Mouse (Mus musculus) liver (tissue): ENCODE data around the gene Wdr48.
A peak's percentile ranks its signal among the peaks of the same experiment; 100 is the strongest.

ENCODE experiments used
- DNase-seq: peaks from one replicate; pipeline ENCODE4 v3.0.0-alpha.2; 2020; ENCODE audit warnings: mixed read lengths

Wdr48 gene

GRCm38 (mm10) chr9:119925120-119925657 lies 30.5 kb downstream of the Wdr48 start:
- peak; percentile 39 for DNase-seq

GRCm38 (mm10) chr9:119925729-119926128 lies 31.1 kb downstream of the Wdr48 start:
- DNase-seq: no peak

- no peak for DNase-seq
Observed at GRCm38 (mm10) chr9:119926497-119926896, 31.8 kb downstream of the Wdr48 start.

- DNase-seq: no peak
Observed at GRCm38 (mm10) chr9:119932358-119932757, 37.7 kb downstream of the Wdr48 start.

- DNase-seq: no peak
Observed at GRCm38 (mm10) chr9:119933675-119934074, 39.0 kb downstream of the Wdr48 start.

GRCm38 (mm10) chr9:119937005-119937773 lies 42.5 kb downstream of the Wdr48 start, which contains the start of the genes Gorasp1 and Ttc21a:
Gorasp1 (minus strand) TSS chr9:119937565.
Ttc21a (plus strand) TSS chr9:119937606.
- peak; percentile 90 for DNase-seq

GRCm38 (mm10) chr9:119938496-119938895 lies 43.8 kb downstream of the Wdr48 start:
- DNase-seq: no peak

GRCm38 (mm10) chr9:119939646-119940045 lies 45.0 kb downstream of the Wdr48 start:
- no peak for DNase-seq

- no peak for DNase-seq
Observed at GRCm38 (mm10) chr9:119941407-119941806, 46.7 kb downstream of the Wdr48 start.

- DNase-seq: no peak
Observed at GRCm38 (mm10) chr9:119941861-119942260, 47.2 kb downstream of the Wdr48 start.

- no peak for DNase-seq
Observed at GRCm38 (mm10) chr9:119943326-119943725, 48.6 kb downstream of the Wdr48 start.

- peak; percentile 49 for DNase-seq
Observed at GRCm38 (mm10) chr9:119945173-119945900, 50.7 kb downstream of the Wdr48 start.

GRCm38 (mm10) chr9:119948804-119949203 lies 54.1 kb downstream of the Wdr48 start:
- DNase-seq: no peak

GRCm38 (mm10) chr9:119950434-119950833 lies 55.8 kb downstream of the Wdr48 start:
- no peak for DNase-seq

GRCm38 (mm10) chr9:119951388-119951787 lies 56.7 kb downstream of the Wdr48 start:
- DNase-seq: no peak

- DNase-seq: no peak
Observed at GRCm38 (mm10) chr9:119958835-119959234, 64.2 kb downstream of the Wdr48 start.

- DNase-seq: no peak
Observed at GRCm38 (mm10) chr9:119962216-119962615, 67.5 kb downstream of the Wdr48 start.

GRCm38 (mm10) chr9:119962987-119963667 lies 68.4 kb downstream of the Wdr48 start:
- peak; percentile 82 for DNase-seq

GRCm38 (mm10) chr9:119964206-119964605 lies 69.5 kb downstream of the Wdr48 start:
- DNase-seq: no peak

- DNase-seq: no peak
Observed at GRCm38 (mm10) chr9:119965186-119965585, 70.5 kb downstream of the Wdr48 start.

GRCm38 (mm10) chr9:119966221-119966910 lies 71.7 kb downstream of the Wdr48 start:
- DNase-seq: no peak

- no peak for DNase-seq
Observed at GRCm38 (mm10) chr9:119969811-119970210, 75.1 kb downstream of the Wdr48 start.
